Comparison of ENCODE assay signal across 8 mouse cellular contexts in genomic region chr15:80529955-80530869, GRCm38 (mm10). TPM values are rescaled to one million over a fixed set of nuclear protein-coding genes. Genes with fewer than 3 reads are reported as not detected.
A peak's percentile ranks its signal among the peaks of the same experiment; 100 is the strongest.
DNase-seq lines count a peak whose midpoint lies in the region; ATAC-seq lines count a peak whose summit lies in the region.

No protein-coding gene starts in this region.

- no peaks in the 10 kb centered on the region for H3K36me3 ChIP-seq in forebrain, embryonic 11.5 days (ENCODE audit: control insufficient read depth, insufficient read depth, low read length)
- no peaks in the 10 kb centered on the region for H3K36me3 ChIP-seq in forebrain, embryonic 10.5 days (replicated peaks)
- H3K36me3 ChIP-seq in forebrain, embryonic 15.5 days = no peaks in the 10 kb centered on the region
- H3K36me3 ChIP-seq in limb, embryonic 13.5 days = no peaks in the 10 kb centered on the region

- ATAC-seq in forebrain, embryonic 11.5 days (replicated peaks; ENCODE audit: low FRiP score) = no peak
- no peak for ATAC-seq in forebrain, embryonic 15.5 days (replicated peaks)
- ATAC-seq in limb, embryonic 13.5 days (ENCODE audit: low FRiP score, low read depth) = no peak

- H3K9ac ChIP-seq in forebrain, embryonic 11.5 days (ENCODE audit: low read length) = no peak overlapping the region
- no peak overlapping the region for H3K9ac ChIP-seq in forebrain, embryonic 15.5 days (replicated peaks)
- no peak overlapping the region for H3K9ac ChIP-seq in limb, embryonic 13.5 days

- peak; percentile 60 for DNase-seq in forebrain, embryonic 11.5 days (ENCODE audit: low spot score)
- no peak for DNase-seq in forebrain, embryonic 10.5 days (ENCODE audit: extremely low spot score, low spot score)
- DNase-seq in right cerebral cortex, adult 18-20 months = peak; percentile 64
- DNase-seq in ovary, adult 18-20 months (ENCODE audit: low spot score) = no peak
- DNase-seq in gastrocnemius, adult 8-10 months (ENCODE audit: low spot score in 2 of 2) = no peak
- DNase-seq in spleen, adult 18-20 months = no peak

- H3K4me3 ChIP-seq in forebrain, embryonic 11.5 days (ENCODE audit: low read depth, low read length) = no peak overlapping the region
- H3K4me3 ChIP-seq in forebrain, embryonic 10.5 days = no peak overlapping the region; the same call in 1 of the 2 replicates
- no peak overlapping the region for H3K4me3 ChIP-seq in forebrain, embryonic 15.5 days
- H3K4me3 ChIP-seq in limb, embryonic 13.5 days = no peak overlapping the region

- H3K27ac ChIP-seq in forebrain, embryonic 11.5 days (ENCODE audit: low read depth, low read length) = no peak overlapping the region
- no peak overlapping the region for H3K27ac ChIP-seq in forebrain, embryonic 10.5 days
- peak overlapping the region; percentile 67 for H3K27ac ChIP-seq in forebrain, embryonic 15.5 days (replicated peaks)
- no peak overlapping the region for H3K27ac ChIP-seq in limb, embryonic 13.5 days

- H3K4me2 ChIP-seq in forebrain, embryonic 11.5 days (ENCODE audit: low read depth, low read length, severe bottlenecking) = peak overlapping the region; percentile 18; the same call in 1 of the 2 replicates
- H3K4me2 ChIP-seq in forebrain, embryonic 15.5 days (replicated peaks) = peak overlapping the region; percentile 23
- peak overlapping the region; percentile 35 for H3K4me2 ChIP-seq in limb, embryonic 13.5 days (replicated peaks)

- no peaks in the 10 kb centered on the region for H3K27me3 ChIP-seq in forebrain, embryonic 11.5 days (ENCODE audit: control insufficient read depth, insufficient read depth, low read length)
- H3K27me3 ChIP-seq in forebrain, embryonic 10.5 days (ENCODE audit: poor library complexity, severe bottlenecking) = no peaks in the 10 kb centered on the region
- no peaks in the 10 kb centered on the region for H3K27me3 ChIP-seq in forebrain, embryonic 15.5 days
- no peaks in the 10 kb centered on the region for H3K27me3 ChIP-seq in limb, embryonic 13.5 days

- WGBS in forebrain, embryonic 11.5 days = 45% methylated on average over 20 of the region's 20 CpGs
- 48% methylated on average over 20 of the region's 20 CpGs for WGBS in forebrain, embryonic 10.5 days
- 36% methylated on average over 20 of the region's 20 CpGs for WGBS in forebrain, embryonic 15.5 days
- WGBS in limb, embryonic 13.5 days = 49% methylated on average over 20 of the region's 20 CpGs

- H3K4me1 ChIP-seq in forebrain, embryonic 11.5 days (replicated peaks; ENCODE audit: control insufficient read depth, insufficient read depth, low read length) = no peaks in the 10 kb centered on the region
- peaks cover 8% of the 10 kb centered on the region; the same call in 1 of the 2 replicates for H3K4me1 ChIP-seq in forebrain, embryonic 10.5 days
- peaks cover 9% of the 10 kb centered on the region; the same call in 1 of the 2 replicates for H3K4me1 ChIP-seq in forebrain, embryonic 15.5 days
- no peaks in the 10 kb centered on the region for H3K4me1 ChIP-seq in limb, embryonic 13.5 days

- H3K9me3 ChIP-seq in forebrain, embryonic 11.5 days (ENCODE audit: control insufficient read depth, low read length) = no peaks in the 10 kb centered on the region
- H3K9me3 ChIP-seq in forebrain, embryonic 10.5 days = peaks cover 4% of the 10 kb centered on the region; the same call in 1 of the 2 replicates
- no peaks in the 10 kb centered on the region for H3K9me3 ChIP-seq in forebrain, embryonic 15.5 days
- no peaks in the 10 kb centered on the region for H3K9me3 ChIP-seq in limb, embryonic 13.5 days

RNA-seq across cellular contexts. Expression of gene Enthd1, which starts 34.7 kb away (rescaled TPM):
- polyA plus RNA-seq in forebrain, embryonic 11.5 days (2014; fragmentation: Nextera tagmentation; extraction: Ambion mirVana) = not detected in 2 replicates
- polyA plus RNA-seq in forebrain, embryonic 10.5 days (2016; fragmentation: Nextera tagmentation; extraction: Ambion mirVana) = not detected in 2 replicates
- not detected in 2 replicates for polyA plus RNA-seq in forebrain, embryonic 15.5 days (2015; fragmentation: Nextera tagmentation; extraction: Ambion mirVana)
- polyA plus RNA-seq in limb, embryonic 13.5 days (2015; fragmentation: Nextera tagmentation; extraction: Ambion mirVana) = not detected in 2 replicates
- total RNA-seq in gastrocnemius, adult 8-10 months (2022) = not detected

RNA-seq across cellular contexts. Expression of gene Grap2, which starts 42.2 kb away (rescaled TPM):
- 3.0 and 4.2 TPM in 2 replicates for polyA plus RNA-seq in forebrain, embryonic 11.5 days (2014; fragmentation: Nextera tagmentation; extraction: Ambion mirVana)
- 1.4 and 1.5 TPM in 2 replicates for polyA plus RNA-seq in forebrain, embryonic 10.5 days (2016; fragmentation: Nextera tagmentation; extraction: Ambion mirVana)
- polyA plus RNA-seq in forebrain, embryonic 15.5 days (2015; fragmentation: Nextera tagmentation; extraction: Ambion mirVana) = 0.09 TPM in 1 of 2 replicates, not detected in the other
- polyA plus RNA-seq in limb, embryonic 13.5 days (2015; fragmentation: Nextera tagmentation; extraction: Ambion mirVana) = 0.93 and 1.2 TPM in 2 replicates
- total RNA-seq in gastrocnemius, adult 8-10 months (2022) = under 1 TPM in 2 of 4 experiments, not detected in 2; 0.07 to 0.13 TPM

Comparison
In these comparisons a context has a peak if more than half of its experiments do, and no peak if none do; other contexts are left out.
1. DNase-seq: peak in forebrain, embryonic 11.5 days (single experiment) and right cerebral cortex, adult 18-20 months (single experiment); none in forebrain, embryonic 10.5 days (single experiment), ovary, adult 18-20 months (single experiment), gastrocnemius, adult 8-10 months (0 of 2) and spleen, adult 18-20 months (0 of 2).
2. Peak in every context shown above with its lines, with median percentiles within 50 percentile points of each other: H3K4me2 ChIP-seq.